Mouse (Mus musculus) heart, adult 2 months (tissue): ENCODE measurements around the gene Acta2.

Experiments
- CTCF ChIP-seq: fragments of 200-600 bp; IDR thresholded peaks from 2 replicates; pipeline ENCODE4 v1.8.1; 2022; ENCODE audit warnings: antibody characterized with exemption, mild to moderate bottlenecking, moderate library complexity
- EP300 ChIP-seq: fragments of 200-500 bp; IDR thresholded peaks from 2 replicates; pipeline ENCODE4 v1.6.1; 2011; ENCODE audit warnings: low read depth, low read length, control low read depth; ENCODE audit not compliant: insufficient read depth
- POLR2A ChIP-seq: fragments of 200-500 bp; IDR thresholded peaks from 2 replicates; pipeline ENCODE4 v1.6.1; 2011; ENCODE audit warnings: mild to moderate bottlenecking, low read depth, low read length, control low read depth; ENCODE audit not compliant: insufficient read depth

GRCm38 (mm10) chr19:34220732-34221380 is 34.5 kb downstream of the Acta2 start:
- TF ChIP-seq CTCF (no peak), POLR2A (no peak), EP300 (no peak)
